Mouse (Mus musculus): ENCODE measurements around the gene Upb1.

DNA sequence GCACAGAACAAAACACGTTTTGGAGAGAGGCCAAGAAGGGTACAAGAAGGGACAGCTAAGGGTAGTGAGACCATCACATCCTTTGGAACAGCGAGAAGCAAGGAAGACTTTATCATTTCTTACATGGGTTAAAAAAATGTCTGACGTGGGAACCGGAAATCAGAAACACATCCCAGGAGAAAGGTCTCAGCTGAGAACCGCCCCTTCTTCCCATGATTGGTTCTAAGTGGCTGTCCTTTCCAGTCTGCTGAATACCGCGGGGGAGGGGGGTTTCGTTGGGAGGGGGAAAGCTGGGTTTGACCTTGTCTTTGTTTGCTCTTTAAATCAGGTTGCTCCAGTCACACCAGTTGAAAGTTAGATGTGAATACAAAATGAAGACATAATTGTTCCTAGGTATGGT, 44.1 kb downstream of the Upb1 start:
- TF ChIP-seq MAFK (IDR thresholded peaks at IDR 0.05; ENCODE audit: insufficient read depth, low read depth, low read length) (no peak), ZC3H11A (IDR thresholded peaks at IDR 0.05; ENCODE audit: borderline replicate concordance, low read depth, low read length) (no peak), HCFC1 (IDR thresholded peaks at IDR 0.05; ENCODE audit: borderline replicate concordance, insufficient read depth, low read length) (no peak), CHD2 (IDR thresholded peaks at IDR 0.05; ENCODE audit: low read depth, low read length) (no peak), ZNF384 (IDR thresholded peaks at IDR 0.05; ENCODE audit: low read depth, low read length) (no peak)

Data from ES-E14 (cell line).